Mouse (Mus musculus): ENCODE results near the gene 4930564D02Rik.

The 4930564D02Rik gene

GRCm38 (mm10) chr3:105058627-105059513, 7.8 kb upstream of the 4930564D02Rik start:
- peak; percentile 51 for DNase-seq (ENCODE audit: low spot score)

- no peak for DNase-seq (ENCODE audit: low spot score)
These were observed 6.7 kb upstream of the 4930564D02Rik start for GRCm38 (mm10) chr3:105059911-105060310.

- no peak for DNase-seq (ENCODE audit: low spot score)
These were observed 5.7 kb upstream of the 4930564D02Rik start for GRCm38 (mm10) chr3:105060992-105061391.

- DNase-seq (ENCODE audit: low spot score): no peak
These were observed 5.1 kb upstream of the 4930564D02Rik start for GRCm38 (mm10) chr3:105061496-105061895.

- DNase-seq (ENCODE audit: low spot score): no peak
These were observed 4.7 kb upstream of the 4930564D02Rik start for GRCm38 (mm10) chr3:105061991-105062390.

GRCm38 (mm10) chr3:105062676-105063075, 4.0 kb upstream of the 4930564D02Rik start:
- no peak for DNase-seq (ENCODE audit: low spot score)

GRCm38 (mm10) chr3:105070553-105070952, 3.9 kb downstream of the 4930564D02Rik start:
- no peak for DNase-seq (ENCODE audit: low spot score)

- no peak for DNase-seq (ENCODE audit: low spot score)
These were observed 4.6 kb downstream of the 4930564D02Rik start for GRCm38 (mm10) chr3:105071251-105071650.

- no peak for DNase-seq (ENCODE audit: low spot score)
These were observed 5.9 kb downstream of the 4930564D02Rik start for GRCm38 (mm10) chr3:105072536-105072935.

GRCm38 (mm10) chr3:105075796-105076195, 9.2 kb downstream of the 4930564D02Rik start:
- no peak for DNase-seq (ENCODE audit: low spot score)

GRCm38 (mm10) chr3:105078231-105078826, 11.7 kb downstream of the 4930564D02Rik start:
- peak; percentile 47 for DNase-seq (ENCODE audit: low spot score)

- DNase-seq (ENCODE audit: low spot score): no peak
These were observed 20.7 kb downstream of the 4930564D02Rik start for GRCm38 (mm10) chr3:105087344-105087743.

- no peak for DNase-seq (ENCODE audit: low spot score)
These were observed 22.0 kb downstream of the 4930564D02Rik start for GRCm38 (mm10) chr3:105088638-105089037.

GRCm38 (mm10) chr3:105090147-105090546, 23.5 kb downstream of the 4930564D02Rik start:
- DNase-seq (ENCODE audit: low spot score): no peak

GRCm38 (mm10) chr3:105090981-105091380, 24.3 kb downstream of the 4930564D02Rik start:
- DNase-seq (ENCODE audit: low spot score): no peak

GRCm38 (mm10) chr3:105092721-105093505, 26.3 kb downstream of the 4930564D02Rik start:
- DNase-seq (ENCODE audit: low spot score): no peak

GRCm38 (mm10) chr3:105094448-105094847, 27.8 kb downstream of the 4930564D02Rik start:
- DNase-seq (ENCODE audit: low spot score): no peak

GRCm38 (mm10) chr3:105095026-105095425, 28.4 kb downstream of the 4930564D02Rik start:
- DNase-seq (ENCODE audit: low spot score): no peak

GRCm38 (mm10) chr3:105097581-105097980, 30.9 kb downstream of the 4930564D02Rik start:
- no peak for DNase-seq (ENCODE audit: low spot score)

GRCm38 (mm10) chr3:105099526-105100269, 33.1 kb downstream of the 4930564D02Rik start:
- DNase-seq (ENCODE audit: low spot score): no peak

GRCm38 (mm10) chr3:105100270-105100589, 33.6 kb downstream of the 4930564D02Rik start:
- DNase-seq (ENCODE audit: low spot score): no peak

- DNase-seq (ENCODE audit: low spot score): no peak
These were observed 39.2 kb downstream of the 4930564D02Rik start for GRCm38 (mm10) chr3:105105827-105106226.
